Mouse (Mus musculus): ENCODE data around the gene Rsad1. TPM values are rescaled to one million over a fixed set of nuclear protein-coding genes. Genes with fewer than 3 reads are reported as not detected.

The Rsad1 gene
- polyA plus RNA-seq (2014; fragmentation: Nextera tagmentation; extraction: Ambion mirVana), result 2.2 and 2.8 TPM in 2 replicates

GRCm38 (mm10) chr11:94548888-94549690, at the start of gene Rsad1:
Gene Rsad1 (minus strand): TSS chr11:94549255.
- H3K4me3 ChIP-seq (ENCODE audit: low read depth, low read length), result peak within 1 kb of the TSS; percentile 67
- DNase-seq (ENCODE audit: low spot score) (peak; percentile 94), ATAC-seq (ENCODE audit: low read depth) (peak; percentile 92)
- H3K27ac ChIP-seq (replicated peaks; ENCODE audit: low read depth, low read length), result peak within 1 kb of the TSS; percentile 76
- H3K9ac ChIP-seq (ENCODE audit: low read depth, low read length), result peak within 1 kb of the TSS; percentile 74
- H3K36me3 ChIP-seq (ENCODE audit: control insufficient read depth, insufficient read depth, low read length), result no peaks in the 10 kb centered on the region
- peaks cover 8% of the 10 kb centered on the region for H3K4me1 ChIP-seq (ENCODE audit: control insufficient read depth, insufficient read depth, low read length)
- no peaks in the 10 kb centered on the region for H3K27me3 ChIP-seq (replicated peaks; ENCODE audit: control insufficient read depth, insufficient read depth, low read length)
- WGBS, result 4% methylated on average over 45 of the region's 49 CpGs
- peak within 1 kb of the TSS; percentile 97 for H3K4me2 ChIP-seq (ENCODE audit: low read depth, low read length)
- no peaks in the 10 kb centered on the region for H3K9me3 ChIP-seq (ENCODE audit: control insufficient read depth, low read length)

DNA sequence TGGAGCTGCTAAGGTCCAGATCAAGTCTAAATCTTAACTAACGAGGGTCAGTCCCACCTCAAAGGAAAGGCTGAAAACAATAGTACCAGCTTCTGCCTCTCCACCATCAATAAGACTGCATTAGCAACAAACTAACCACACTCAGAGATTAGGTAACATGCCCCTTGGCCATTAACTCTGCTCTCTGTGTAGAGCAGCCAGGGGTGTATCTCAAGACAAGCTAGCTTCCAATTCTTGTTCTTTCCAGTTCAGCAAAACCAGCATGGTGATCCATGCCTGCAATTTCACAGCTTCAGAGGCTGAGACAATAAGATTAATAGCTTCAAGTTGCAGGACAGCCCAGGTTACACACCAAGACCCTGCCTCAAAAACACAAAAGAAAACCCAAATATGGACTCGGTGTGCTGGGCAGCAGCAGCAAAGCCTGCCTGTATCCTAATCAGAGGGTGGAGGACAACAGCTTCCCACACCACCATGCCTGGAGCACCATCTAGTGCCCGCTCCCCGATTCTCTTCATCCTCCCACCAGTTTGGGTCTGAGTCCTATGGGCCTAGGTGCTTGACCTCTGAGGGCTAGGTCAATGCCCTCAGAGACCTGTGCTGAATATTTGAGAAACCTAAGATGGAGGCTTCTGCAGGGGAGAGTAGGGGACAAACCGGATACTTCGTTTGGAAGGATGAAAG, 49.5 kb upstream of the Rsad1 start:
- H3K9me3 ChIP-seq (ENCODE audit: control insufficient read depth, low read length), result no peaks in the 10 kb centered on the region
- 0 out of 2 replicates have a peak, but pooled peaks cover 8% of the 10 kb centered on the region for H3K4me1 ChIP-seq (ENCODE audit: control insufficient read depth, insufficient read depth, low read length)
- H3K27me3 ChIP-seq (replicated peaks; ENCODE audit: control insufficient read depth, insufficient read depth, low read length), result no peaks in the 10 kb centered on the region
- H3K4me2 ChIP-seq (ENCODE audit: low read depth, low read length), result no peak overlapping the region
- H3K9ac ChIP-seq (ENCODE audit: low read depth, low read length), result no peak overlapping the region
- DNase-seq (ENCODE audit: low spot score) (no peak), ATAC-seq (ENCODE audit: low read depth) (no peak)
- 62% methylated on average over 6 of the region's 6 CpGs for WGBS
- no peak overlapping the region for H3K4me3 ChIP-seq (ENCODE audit: low read depth, low read length)
- H3K27ac ChIP-seq (replicated peaks; ENCODE audit: low read depth, low read length), result no peak overlapping the region
- no peaks in the 10 kb centered on the region for H3K36me3 ChIP-seq (ENCODE audit: control insufficient read depth, insufficient read depth, low read length)

DNA sequence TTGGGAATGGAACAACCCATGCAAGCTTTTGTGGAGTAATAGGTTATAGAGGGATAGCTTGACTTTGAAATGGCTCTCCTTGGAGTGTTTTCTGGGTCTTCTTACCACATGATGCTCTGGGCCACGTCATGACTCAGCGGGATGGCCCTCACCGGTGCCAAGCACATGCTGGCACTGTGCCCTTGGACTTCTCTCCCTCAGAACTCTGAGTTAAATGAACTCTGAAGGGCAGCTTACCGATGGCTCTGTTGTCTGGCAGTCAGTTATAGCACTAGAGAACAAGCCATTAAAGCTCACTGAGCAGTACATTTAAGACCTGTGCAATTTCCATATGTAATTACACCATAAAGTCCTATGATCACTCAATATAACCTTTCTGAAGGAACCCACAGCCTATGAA, 48.3 kb upstream of the Rsad1 start:
- DNase-seq (ENCODE audit: low spot score) (no peak), ATAC-seq (ENCODE audit: low read depth) (no peak)
- Histone ChIP-seq H3K9me3 (ENCODE audit: control insufficient read depth, low read length) (no peaks in the 10 kb centered on the region), H3K36me3 (ENCODE audit: control insufficient read depth, insufficient read depth, low read length) (no peaks in the 10 kb centered on the region), H3K4me1 (ENCODE audit: control insufficient read depth, insufficient read depth, low read length) (0 out of 2 replicates have a peak, but pooled peaks cover 8% of the 10 kb centered on the region), H3K27me3 (replicated peaks; ENCODE audit: control insufficient read depth, insufficient read depth, low read length) (no peaks in the 10 kb centered on the region), H3K4me2 (ENCODE audit: low read depth, low read length) (no peak overlapping the region), H3K9ac (ENCODE audit: low read depth, low read length) (no peak overlapping the region), H3K4me3 (ENCODE audit: low read depth, low read length) (no peak overlapping the region), H3K27ac (replicated peaks; ENCODE audit: low read depth, low read length) (no peak overlapping the region)
- 86% methylated on average over 4 of the region's 4 CpGs for WGBS

- ATAC-seq (ENCODE audit: low read depth), result no peak
- H3K27me3 ChIP-seq (replicated peaks; ENCODE audit: control insufficient read depth, insufficient read depth, low read length), result no peaks in the 10 kb centered on the region
- DNase-seq (ENCODE audit: low spot score), result no peak
- H3K36me3 ChIP-seq (ENCODE audit: control insufficient read depth, insufficient read depth, low read length), result no peaks in the 10 kb centered on the region
- H3K9me3 ChIP-seq (ENCODE audit: control insufficient read depth, low read length), result no peaks in the 10 kb centered on the region
- no peak overlapping the region for H3K27ac ChIP-seq (replicated peaks; ENCODE audit: low read depth, low read length)
- WGBS, result 75% methylated on average over 7 of the region's 7 CpGs
- H3K4me1 ChIP-seq (ENCODE audit: control insufficient read depth, insufficient read depth, low read length), result peaks cover 11% of the 10 kb centered on the region; the same call in 1 of the 2 replicates
- no peak overlapping the region for H3K4me3 ChIP-seq (ENCODE audit: low read depth, low read length)
- H3K9ac ChIP-seq (ENCODE audit: low read depth, low read length), result no peak overlapping the region
- H3K4me2 ChIP-seq (ENCODE audit: low read depth, low read length), result no peak overlapping the region
Measured at GRCm38 (mm10) chr11:94596311-94596852, 47.3 kb upstream of the Rsad1 start.

GRCm38 (mm10) chr11:94587511-94587910, 38.5 kb upstream of the Rsad1 start:
- Histone ChIP-seq H3K27ac (replicated peaks; ENCODE audit: low read depth, low read length) (no peak overlapping the region), H3K4me3 (ENCODE audit: low read depth, low read length) (no peak overlapping the region), H3K36me3 (ENCODE audit: control insufficient read depth, insufficient read depth, low read length) (0 out of 2 replicates have a peak, but pooled peaks cover 4% of the 10 kb centered on the region), H3K9me3 (ENCODE audit: control insufficient read depth, low read length) (no peaks in the 10 kb centered on the region), H3K27me3 (replicated peaks; ENCODE audit: control insufficient read depth, insufficient read depth, low read length) (no peaks in the 10 kb centered on the region), H3K4me2 (ENCODE audit: low read depth, low read length) (no peak overlapping the region), H3K4me1 (ENCODE audit: control insufficient read depth, insufficient read depth, low read length) (peaks cover 15% of the 10 kb centered on the region; the same call in 1 of the 2 replicates), H3K9ac (ENCODE audit: low read depth, low read length) (no peak overlapping the region)
- no peak for DNase-seq (ENCODE audit: low spot score)
- 76% methylated on average over 6 of the region's 6 CpGs for WGBS
- ATAC-seq (ENCODE audit: low read depth), result no peak

DNA sequence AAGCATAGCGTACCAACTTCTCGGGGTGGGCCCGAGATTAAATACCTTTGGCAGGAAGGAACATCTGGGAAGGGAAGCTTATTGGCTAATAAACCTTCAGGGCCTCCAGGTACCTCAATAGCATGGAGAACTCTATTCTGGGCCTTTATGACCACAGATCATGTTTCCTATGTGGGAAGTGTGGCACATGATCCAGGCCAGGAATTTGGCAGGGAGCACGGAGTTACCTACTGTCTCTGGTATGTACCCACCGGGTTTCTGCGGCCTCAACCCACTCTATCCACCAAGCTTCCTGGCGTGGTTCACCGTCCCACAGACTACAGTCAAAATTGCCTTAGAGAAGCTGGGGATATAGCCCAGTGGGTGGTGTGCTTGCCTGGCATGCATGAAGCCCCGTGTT, 36.0 kb upstream of the Rsad1 start:
- Histone ChIP-seq H3K4me1 (ENCODE audit: control insufficient read depth, insufficient read depth, low read length) (no peaks in the 10 kb centered on the region), H3K27ac (replicated peaks; ENCODE audit: low read depth, low read length) (no peak overlapping the region), H3K4me2 (ENCODE audit: low read depth, low read length) (no peak overlapping the region), H3K4me3 (ENCODE audit: low read depth, low read length) (no peak overlapping the region), H3K9me3 (ENCODE audit: control insufficient read depth, low read length) (no peaks in the 10 kb centered on the region), H3K27me3 (replicated peaks; ENCODE audit: control insufficient read depth, insufficient read depth, low read length) (no peaks in the 10 kb centered on the region), H3K9ac (ENCODE audit: low read depth, low read length) (no peak overlapping the region), H3K36me3 (ENCODE audit: control insufficient read depth, insufficient read depth, low read length) (0 out of 2 replicates have a peak, but pooled peaks cover 4% of the 10 kb centered on the region)
- DNase-seq (ENCODE audit: low spot score), result no peak
- ATAC-seq (ENCODE audit: low read depth), result no peak
- 92% methylated on average over 9 of the region's 9 CpGs for WGBS

DNA sequence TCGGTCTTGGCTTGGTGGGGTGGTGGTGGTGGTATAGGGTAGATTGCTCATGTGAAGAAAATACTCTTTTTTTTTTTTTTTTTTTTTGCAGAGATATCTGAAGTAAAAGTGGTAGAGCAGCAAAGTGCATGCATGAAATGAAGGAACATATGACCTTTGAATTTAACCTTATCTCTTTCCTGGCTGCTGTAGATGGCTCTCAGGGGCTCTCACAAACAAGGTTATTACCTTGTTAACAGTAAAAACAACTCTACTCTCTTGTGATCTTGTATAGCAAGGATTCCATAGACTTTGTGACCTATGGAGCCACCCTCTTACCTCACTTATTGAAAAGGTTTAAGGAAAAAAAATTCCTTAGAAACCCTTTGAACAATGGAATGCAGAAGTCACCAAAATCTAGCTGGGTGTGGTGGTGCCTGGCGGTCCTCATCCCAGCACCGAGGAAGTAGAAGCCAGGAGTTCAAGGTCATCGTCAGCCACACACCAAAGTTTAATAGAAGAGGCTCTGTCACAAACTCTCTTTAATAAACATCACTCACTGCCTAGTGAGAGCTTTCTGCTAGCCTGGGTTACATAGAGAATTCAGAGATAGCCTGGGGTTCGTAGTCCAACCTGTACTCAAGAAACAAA, 31.2 kb upstream of the Rsad1 start:
- Histone ChIP-seq H3K4me2 (ENCODE audit: low read depth, low read length) (no peak overlapping the region), H3K4me3 (ENCODE audit: low read depth, low read length) (no peak overlapping the region)
- WGBS, result 90% methylated on average over 5 of the region's 5 CpGs

DNA sequence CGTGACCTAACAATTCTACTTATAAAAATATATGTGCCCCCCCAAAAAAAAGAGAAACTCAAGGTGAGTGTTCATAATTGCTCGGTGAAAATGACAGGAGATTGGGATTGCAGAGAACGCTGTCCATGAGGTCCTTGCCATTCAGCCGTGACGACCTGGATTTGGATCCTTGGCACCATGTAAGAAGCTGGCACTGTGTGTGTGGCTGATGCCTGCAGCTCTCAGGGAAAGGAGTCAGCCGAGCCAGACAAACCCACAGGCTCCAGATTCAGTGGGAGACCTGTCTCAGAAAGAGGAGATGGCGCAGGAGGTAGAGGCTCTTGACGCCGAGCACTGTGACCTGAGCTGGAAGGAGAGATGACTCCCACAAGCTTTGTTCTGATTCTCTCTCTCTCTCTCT, 27.3 kb upstream of the Rsad1 start:
- no peak for DNase-seq (ENCODE audit: low spot score)
- H3K27me3 ChIP-seq (replicated peaks; ENCODE audit: control insufficient read depth, insufficient read depth, low read length), result no peaks in the 10 kb centered on the region
- no peak for ATAC-seq (ENCODE audit: low read depth)
- H3K27ac ChIP-seq (replicated peaks; ENCODE audit: low read depth, low read length), result no peak overlapping the region
- WGBS, result 84% methylated on average over 8 of the region's 9 CpGs
- H3K9me3 ChIP-seq (ENCODE audit: control insufficient read depth, low read length), result no peaks in the 10 kb centered on the region
- H3K4me2 ChIP-seq (ENCODE audit: low read depth, low read length), result no peak overlapping the region
- H3K36me3 ChIP-seq (ENCODE audit: control insufficient read depth, insufficient read depth, low read length), result no peaks in the 10 kb centered on the region
- H3K4me3 ChIP-seq (ENCODE audit: low read depth, low read length), result no peak overlapping the region
- H3K4me1 ChIP-seq (ENCODE audit: control insufficient read depth, insufficient read depth, low read length), result no peaks in the 10 kb centered on the region
- no peak overlapping the region for H3K9ac ChIP-seq (ENCODE audit: low read depth, low read length)

More for the DNA sequence above, 31.2 kb upstream of the Rsad1 start:
- H3K27ac ChIP-seq (replicated peaks; ENCODE audit: low read depth, low read length), result no peak overlapping the region
- H3K36me3 ChIP-seq (ENCODE audit: control insufficient read depth, insufficient read depth, low read length), result 0 out of 2 replicates have a peak, but pooled peaks cover 1% of the 10 kb centered on the region
- no peak overlapping the region for H3K9ac ChIP-seq (ENCODE audit: low read depth, low read length)
- ATAC-seq (ENCODE audit: low read depth) (no peak), DNase-seq (ENCODE audit: low spot score) (no peak)
- H3K4me1 ChIP-seq (ENCODE audit: control insufficient read depth, insufficient read depth, low read length), result no peaks in the 10 kb centered on the region
- no peaks in the 10 kb centered on the region for H3K27me3 ChIP-seq (replicated peaks; ENCODE audit: control insufficient read depth, insufficient read depth, low read length)
- H3K9me3 ChIP-seq (ENCODE audit: control insufficient read depth, low read length), result no peaks in the 10 kb centered on the region
